Mouse (Mus musculus) 3T3-L1 (cell line): Measurements from ENCODE around the gene Oscar.
"Not testable (repeated sequence)": the region's sequence is repeated elsewhere in the genome, so short reads cannot be mapped to it uniquely, and the experiment has no call there.

Experiments used
- DNase-seq: peaks from one replicate; pipeline ENCODE4 v3.0.0-alpha.2; 2015; ENCODE audit warnings: low read depth, low spot score

Oscar gene

GRCm38 (mm10) chr7:3610437-3610836 is 5.5 kb downstream of the Oscar start:
- no peak for DNase-seq

DNA sequence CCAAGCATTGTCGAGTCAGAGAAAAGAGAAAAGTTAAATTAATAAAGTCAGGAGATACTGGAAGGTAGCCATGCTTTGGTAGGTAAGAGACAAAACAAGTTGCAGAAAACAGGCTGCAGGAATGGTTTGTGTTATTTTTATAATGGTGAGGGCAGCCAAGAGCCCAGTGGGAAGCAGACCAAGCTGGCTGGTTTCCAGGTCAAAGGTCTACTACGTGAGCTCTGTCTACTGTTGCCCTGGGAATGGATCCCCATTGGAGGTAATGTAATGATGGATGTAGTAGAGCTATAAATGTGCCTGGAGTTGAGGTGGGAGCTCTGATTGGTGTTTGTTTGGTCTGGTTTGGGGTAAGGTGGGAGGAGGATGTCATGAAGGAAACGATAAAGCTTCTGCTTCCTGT is 6.9 kb downstream of the Oscar start:
- DNase-seq, result no peak

DNA sequence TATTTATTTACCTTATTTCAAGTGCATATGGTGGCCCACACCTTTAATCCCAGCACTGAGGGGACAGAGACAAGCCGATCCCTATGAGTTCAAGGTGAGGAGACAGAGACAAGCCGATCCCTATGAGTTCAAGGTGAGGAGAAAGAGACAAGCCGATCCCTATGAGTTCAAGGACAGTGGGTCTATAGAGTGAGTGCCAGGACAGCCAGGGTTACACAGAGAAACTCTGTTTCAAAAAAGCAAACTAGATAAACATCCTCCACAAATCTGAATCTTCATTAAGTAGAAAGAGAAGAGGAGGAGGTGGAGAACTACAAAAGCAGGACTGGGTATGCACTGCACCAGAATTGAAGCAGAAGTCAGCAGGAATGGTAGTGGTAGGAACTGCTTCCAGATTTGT is 7.3 kb downstream of the Oscar start:
- DNase-seq, result no peak

- no peak for DNase-seq
Observed at GRCm38 (mm10) chr7:3607391-3607790, 8.6 kb downstream of the Oscar start.

DNA sequence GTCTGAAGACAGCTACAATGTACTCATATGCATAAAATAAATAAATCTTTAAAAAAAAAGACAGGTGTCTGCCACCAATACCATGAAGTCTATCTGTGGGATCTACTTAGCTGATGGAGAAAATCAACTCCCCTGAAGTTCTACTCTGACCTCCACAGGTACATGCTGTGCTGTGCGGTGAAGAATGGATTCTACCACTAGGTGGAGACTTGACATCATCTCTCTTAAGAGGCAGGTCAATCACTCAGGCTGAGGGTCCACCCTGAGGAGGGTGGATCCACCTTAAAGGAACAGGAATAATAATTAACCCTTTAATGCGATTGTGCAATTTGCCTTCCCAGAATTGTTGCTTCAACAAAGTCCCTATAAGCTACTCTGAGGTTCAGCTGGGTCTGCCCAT is 9.2 kb downstream of the Oscar start:
- peak; percentile 38 for DNase-seq

GRCm38 (mm10) chr7:3601119-3601518 is 14.8 kb downstream of the Oscar start:
- DNase-seq, result peak; percentile 87

DNA sequence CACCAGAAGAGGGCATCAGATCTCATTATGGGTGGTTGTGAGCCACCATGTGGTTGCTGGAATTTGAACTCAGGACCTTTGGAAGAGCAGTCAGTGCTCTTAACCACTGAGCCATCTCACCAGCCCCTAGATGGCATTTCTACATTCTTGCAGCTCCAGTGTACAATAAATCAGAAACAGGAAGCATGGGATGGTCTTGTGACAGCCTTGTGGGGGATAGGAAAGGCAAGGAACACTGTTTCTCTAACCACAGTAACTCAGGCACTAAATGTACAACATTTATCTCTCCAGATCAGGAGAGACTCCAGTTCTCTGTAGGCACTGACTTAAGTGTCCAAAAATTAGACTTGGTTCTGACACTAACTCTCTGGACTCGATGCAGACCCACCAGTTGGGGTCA is 18.2 kb downstream of the Oscar start:
- DNase-seq, result not testable (repeated sequence)

DNA sequence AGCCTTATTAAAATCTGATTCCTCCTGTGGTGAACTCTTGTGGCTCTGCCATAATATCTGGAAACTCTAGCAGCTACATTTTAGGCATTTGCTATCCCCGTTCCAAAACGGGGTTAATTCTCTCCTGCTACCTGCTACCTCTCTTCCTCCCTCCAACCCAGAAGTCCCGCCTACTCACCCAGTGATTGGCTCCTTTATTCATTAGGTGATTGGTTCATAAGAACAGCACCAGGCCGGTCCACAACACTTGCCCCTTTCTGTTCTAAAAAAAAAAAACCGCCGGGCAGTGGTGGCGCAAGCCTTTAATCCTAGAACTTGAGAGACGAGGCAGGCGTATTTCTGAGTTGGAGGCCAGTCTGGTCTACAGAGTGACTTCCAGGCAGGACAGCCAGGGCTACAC is 20.8 kb downstream of the Oscar start:
- DNase-seq, result peak; percentile 49

GRCm38 (mm10) chr7:3594686-3595085 is 21.3 kb downstream of the Oscar start:
- peak; percentile 8 for DNase-seq

- no peak for DNase-seq
Observed at GRCm38 (mm10) chr7:3593855-3594254, 22.1 kb downstream of the Oscar start.

- DNase-seq, result no peak
Observed at GRCm38 (mm10) chr7:3591534-3591933, 24.4 kb downstream of the Oscar start.

DNA sequence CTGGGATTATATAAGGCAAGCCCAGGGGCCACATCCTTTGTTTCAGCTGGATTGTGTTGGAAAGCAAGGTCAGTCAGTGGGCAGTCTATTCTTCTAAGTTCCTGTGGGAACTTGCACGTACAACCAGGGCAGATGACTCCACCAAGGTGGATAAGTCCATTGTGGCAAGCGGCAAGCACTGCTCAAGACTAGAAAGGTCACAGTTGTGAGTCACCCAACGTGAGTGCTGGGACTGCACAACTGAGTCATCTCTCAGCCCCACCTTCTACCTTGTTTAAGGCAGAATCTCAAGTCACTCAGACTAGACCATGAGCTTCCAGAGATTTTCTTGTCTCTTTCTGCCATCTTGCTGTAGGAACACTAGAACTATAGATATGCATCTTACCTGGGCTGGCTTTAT is 25.4 kb downstream of the Oscar start:
- DNase-seq, result peak; percentile 21

- DNase-seq, result no peak
Observed at GRCm38 (mm10) chr7:3587292-3587691, 28.7 kb downstream of the Oscar start.

- no peak for DNase-seq
Observed at GRCm38 (mm10) chr7:3586255-3586654, 29.7 kb downstream of the Oscar start.

DNA sequence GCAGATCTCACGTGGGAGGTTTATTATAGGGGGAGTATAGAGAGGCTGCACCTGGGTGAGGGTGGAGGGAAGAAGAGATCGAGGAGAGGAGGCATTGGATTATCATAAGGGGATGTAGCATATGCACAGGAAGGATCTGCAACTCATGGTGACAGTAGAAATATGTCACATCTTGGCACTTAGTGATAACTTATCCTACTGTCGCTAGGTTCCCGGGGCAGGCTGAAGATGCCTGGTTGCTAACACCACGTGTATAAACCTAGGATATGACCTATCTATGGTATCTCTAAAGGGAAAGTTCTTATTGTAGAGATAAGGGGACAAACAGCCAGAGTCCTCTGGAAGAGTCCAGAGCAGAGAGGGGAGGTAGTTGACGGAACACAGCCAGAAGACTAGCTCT is 30.2 kb downstream of the Oscar start:
- no peak for DNase-seq

DNA sequence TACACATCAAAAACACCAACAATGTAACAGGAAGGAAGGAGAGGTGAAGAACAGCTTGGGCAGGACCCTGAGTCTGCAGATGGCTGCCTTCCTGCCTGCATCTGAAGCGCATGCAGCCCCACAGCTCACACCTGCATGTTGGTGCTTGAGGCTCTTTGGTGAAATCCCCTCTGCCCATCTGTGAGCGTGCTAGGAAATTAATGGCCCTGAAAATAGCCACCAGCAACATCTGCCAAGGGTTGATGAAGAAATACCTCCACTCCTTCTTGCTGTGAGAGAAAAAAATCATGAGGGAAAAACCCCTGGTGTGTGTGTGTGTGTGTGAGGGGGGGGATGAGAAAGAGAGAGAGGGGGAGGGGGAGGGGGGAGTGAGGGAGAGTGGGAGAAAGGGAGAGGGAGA is 35.9 kb downstream of the Oscar start:
- no peak for DNase-seq

DNA sequence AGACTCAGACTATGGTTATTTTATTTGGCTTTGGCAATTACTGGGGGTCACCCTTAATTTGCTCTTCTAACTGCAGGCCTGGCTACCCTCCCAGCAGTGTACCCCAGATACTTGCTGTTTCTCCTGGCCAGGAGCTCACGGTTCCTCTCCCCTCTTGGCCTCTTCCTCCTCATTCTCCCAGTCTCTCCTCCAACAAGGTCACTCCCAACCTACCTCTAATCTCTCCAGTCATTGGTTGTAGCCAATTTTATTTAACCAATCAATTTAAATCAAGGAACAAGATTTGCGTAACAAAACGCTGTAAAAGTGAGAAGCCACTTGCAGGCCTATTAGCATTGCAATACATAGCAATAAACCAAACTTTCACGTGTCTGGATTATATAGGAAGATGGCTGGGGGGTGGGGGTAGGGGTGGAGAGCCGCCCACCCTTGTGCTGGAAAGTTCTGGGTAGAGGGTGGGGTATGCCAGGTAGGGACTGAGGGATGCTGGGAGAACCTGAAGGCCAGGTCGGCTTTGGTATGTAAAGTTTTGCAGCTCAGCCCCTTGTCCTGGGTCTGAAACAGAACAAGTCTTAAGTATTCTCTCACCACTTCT is 36.9 kb downstream of the Oscar start:
- DNase-seq, result no peak

GRCm38 (mm10) chr7:3578196-3578595 is 37.8 kb downstream of the Oscar start:
- DNase-seq, result no peak

DNA sequence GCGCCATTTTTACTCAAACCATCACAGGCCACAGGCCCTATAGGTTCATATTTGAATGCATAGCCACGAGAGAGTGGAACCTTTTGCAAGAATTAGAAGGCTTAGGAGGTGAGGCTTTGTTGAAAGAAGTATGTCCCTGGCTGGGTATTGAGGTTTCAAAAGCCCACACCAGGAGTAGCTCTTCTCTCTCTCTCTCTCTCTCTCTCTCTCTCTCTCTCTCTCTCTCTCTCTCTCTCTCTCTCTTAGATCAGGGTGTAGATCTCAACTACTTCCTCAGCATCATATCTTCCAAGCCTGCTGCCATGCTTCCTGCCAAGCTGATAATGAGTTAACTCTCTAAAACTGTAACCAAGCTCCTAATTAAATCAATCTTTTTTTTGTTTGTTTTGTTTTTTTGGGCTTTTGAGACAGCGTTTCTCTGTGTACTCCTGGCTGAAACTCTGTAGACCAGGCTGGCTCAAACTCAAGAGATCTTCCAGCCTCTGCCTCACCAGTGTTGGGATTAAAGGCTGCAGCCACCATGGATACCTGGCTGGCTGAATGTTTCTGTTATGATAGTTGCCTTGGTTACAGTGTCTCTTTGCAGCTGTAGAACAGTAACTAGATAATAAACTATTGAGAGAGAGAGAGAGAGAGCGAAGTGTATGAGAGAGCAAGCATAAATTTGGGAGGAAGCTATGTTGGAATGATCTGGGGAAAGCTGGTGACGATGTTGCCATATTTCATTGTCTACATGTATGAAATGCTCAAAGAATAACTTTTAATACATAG is 39.4 kb downstream of the Oscar start:
- DNase-seq, result no peak

GRCm38 (mm10) chr7:3574216-3574615 is 41.7 kb downstream of the Oscar start:
- peak; percentile 52 for DNase-seq

- DNase-seq, result no peak
Observed at GRCm38 (mm10) chr7:3571847-3572246, 44.1 kb downstream of the Oscar start.

GRCm38 (mm10) chr7:3570580-3570979 is 45.4 kb downstream of the Oscar start:
- DNase-seq, result not testable (repeated sequence)

GRCm38 (mm10) chr7:3569725-3570124 is 46.2 kb downstream of the Oscar start:
- DNase-seq, result no peak
